In genomic region chr13:35677433-35678051, GRCm38 (mm10) we compare ENCODE assay signal across 13 mouse cellular contexts. TPM values are rescaled to one million over a fixed set of nuclear protein-coding genes. Genes with fewer than 3 reads are reported as not detected.
DNase-seq lines count a peak whose midpoint lies in the region; ATAC-seq lines count a peak whose summit lies in the region.
"Had no signal": no experiment of that assay in that cellular context is flagged by ENCODE, and none has a peak within 500 bp of the region (broad histone marks: within the 10 kb centered on the region; RNA-seq: fewer than 3 reads in every experiment).

No protein-coding gene starts in this region.

- WGBS in forebrain, embryonic 11.5 days = 83% methylated on average over 7 of the region's 7 CpGs

- no peaks in the 10 kb centered on the region for H3K4me1 ChIP-seq in forebrain, embryonic 11.5 days (replicated peaks; ENCODE audit: control insufficient read depth, insufficient read depth, low read length)

- no peaks in the 10 kb centered on the region for H3K9me3 ChIP-seq in forebrain, embryonic 11.5 days (ENCODE audit: control insufficient read depth, low read length)
- H3K9me3 ChIP-seq: embryonic facial prominence, embryonic 13.5 days had no signal

- H3K9ac ChIP-seq in forebrain, embryonic 11.5 days (ENCODE audit: low read length) = no peak overlapping the region
- H3K9ac ChIP-seq: embryonic facial prominence, embryonic 13.5 days had no signal

- no peak overlapping the region for H3K27ac ChIP-seq in forebrain, embryonic 11.5 days (ENCODE audit: low read depth, low read length)
- H3K27ac ChIP-seq: embryonic facial prominence, embryonic 13.5 days; layer of hippocampus, adult 2 months had no signal

- no peak for ATAC-seq in forebrain, embryonic 11.5 days (replicated peaks; ENCODE audit: low FRiP score)
- ATAC-seq: Patski had no signal

- no peak overlapping the region for H3K4me2 ChIP-seq in forebrain, embryonic 11.5 days (ENCODE audit: low read depth, low read length, severe bottlenecking)
- H3K4me2 ChIP-seq: embryonic facial prominence, embryonic 13.5 days had no signal

- H3K36me3 ChIP-seq in forebrain, embryonic 11.5 days (ENCODE audit: control insufficient read depth, insufficient read depth, low read length) = no peaks in the 10 kb centered on the region
- H3K36me3 ChIP-seq: embryonic facial prominence, embryonic 13.5 days had no signal

- no peaks in the 10 kb centered on the region for H3K27me3 ChIP-seq in forebrain, embryonic 11.5 days (ENCODE audit: control insufficient read depth, insufficient read depth, low read length)
- H3K27me3 ChIP-seq: embryonic facial prominence, embryonic 13.5 days; Patski had no signal

- H3K4me3 ChIP-seq in forebrain, embryonic 11.5 days (ENCODE audit: low read depth, low read length) = no peak overlapping the region
- H3K4me3 ChIP-seq: embryonic facial prominence, embryonic 13.5 days; layer of hippocampus, adult 2 months had no signal

- peak; percentile 59 for DNase-seq in heart, adult 11 months
- DNase-seq in heart, adult 9 months (ENCODE audit: low spot score in 2 of 2) = no peak
- DNase-seq in c-Kit-negative CD71-positive TER-119-positive erythroid progenitor cells, embryonic 14.5 days (ENCODE audit: low read depth, low spot score) = peak; percentile 87
- peak; percentile 84 for DNase-seq in liver
- DNase-seq in spleen, postnatal 10 days (ENCODE audit: low spot score in 2 of 2) = peak; percentile 69 to 81
- no peak for DNase-seq in kidney, postnatal 10 days
- no peak for DNase-seq in forebrain, embryonic 11.5 days (ENCODE audit: low spot score)
- no peak for DNase-seq in gastrocnemius, postnatal 25 days
- DNase-seq: adrenal gland, adult 8-10 months; cerebellum, adult 11-12 months had no signal

RNA-seq across cellular contexts. Expression of gene Cdyl, which starts 17.9 kb away (rescaled TPM):
- polyA plus RNA-seq in forebrain, embryonic 11.5 days (2014; fragmentation: Nextera tagmentation; extraction: Ambion mirVana) = 15.0 and 16.8 TPM in 2 replicates
- total RNA-seq in gastrocnemius, postnatal 25 days (2021) = 1 to 10 TPM; 6.2 to 7.7 TPM

Comparison
In these comparisons a context has a peak if more than half of its experiments do, and no peak if none do; other contexts are left out.
1. DNase-seq: peak in heart, adult 11 months (single experiment), c-Kit-negative CD71-positive TER-119-positive erythroid progenitor cells, embryonic 14.5 days (single experiment), liver (single experiment) and spleen, postnatal 10 days (2 of 2); none in heart, adult 9 months (0 of 2), kidney, postnatal 10 days (single experiment), forebrain, embryonic 11.5 days (single experiment) and gastrocnemius, postnatal 25 days (single experiment).